Mouse (Mus musculus): ENCODE results near the gene Ncln. TPM values are rescaled to one million over a fixed set of nuclear protein-coding genes. Genes with fewer than 3 reads are reported as not detected.
"Not testable (repeated sequence)": the region's sequence is repeated elsewhere in the genome, so short reads cannot be mapped to it uniquely, and the experiment has no call there.

The Ncln gene
- total RNA-seq, 1 experiment from 2014 or later = 39.1 TPM

DNA sequence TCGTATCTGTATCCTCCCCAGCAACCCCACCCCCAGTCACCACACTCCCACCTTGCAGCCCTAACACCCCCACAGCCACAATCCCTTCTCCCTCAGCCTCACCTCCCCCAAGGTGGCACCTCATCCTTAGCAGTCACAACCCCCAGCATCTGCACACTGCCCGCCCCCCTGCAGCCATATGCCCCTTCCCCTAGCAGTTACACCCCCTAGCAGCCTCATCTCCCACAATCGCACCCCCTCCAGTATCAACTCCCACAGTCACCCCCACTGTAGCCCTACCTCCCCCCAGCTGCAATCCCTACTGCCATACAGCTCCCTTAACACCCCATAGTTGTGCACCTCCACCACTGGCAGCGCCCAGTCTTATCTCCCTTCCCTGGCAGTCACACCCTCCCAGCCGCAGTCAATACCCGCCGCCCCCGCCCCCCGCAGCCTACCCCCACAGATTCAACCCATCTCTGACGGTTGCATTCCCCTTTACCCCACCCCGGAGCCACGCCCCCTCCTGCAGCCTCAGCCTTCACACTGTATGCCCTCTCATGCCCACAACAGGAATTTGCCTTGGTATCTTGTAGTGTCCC, 39.1 kb downstream of the Ncln start:
- ATAC-seq (replicated peaks in 1 of 2; ENCODE audit: insufficient read depth in 1 of 2, low FRiP score in 2 of 2, low TSS enrichment in 1 of 2, low read depth in 1 of 2, poor library complexity in 2 of 2, severe bottlenecking in 2 of 2) = no peak

- no peak for ATAC-seq (replicated peaks in 1 of 2; ENCODE audit: insufficient read depth in 1 of 2, low FRiP score in 2 of 2, low TSS enrichment in 1 of 2, low read depth in 1 of 2, poor library complexity in 2 of 2, severe bottlenecking in 2 of 2)
Observed at GRCm38 (mm10) chr10:81455181-81455895, 40.9 kb downstream of the Ncln start, which contains the start of gene Nfic. Gene Nfic, minus strand, starts transcription at chr10:81455635.

DNA sequence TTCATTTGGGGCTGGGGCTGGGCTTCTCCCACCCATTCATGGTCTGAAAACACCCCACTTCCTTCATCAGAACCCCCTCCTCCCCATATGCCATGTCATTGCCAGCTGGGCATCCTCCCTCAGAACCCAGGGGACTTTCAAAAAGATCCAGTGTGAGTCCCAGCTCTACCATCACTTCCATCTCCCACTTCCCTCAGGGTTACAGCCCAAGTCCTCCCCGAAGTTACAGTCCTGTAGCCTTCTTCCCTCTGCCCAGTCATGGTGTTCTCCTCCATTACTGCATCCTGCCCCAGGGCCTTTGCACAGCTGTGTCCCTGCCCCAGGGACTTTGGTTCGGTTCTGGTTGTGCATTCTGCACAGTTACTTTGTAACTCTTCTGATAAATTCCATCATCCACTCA, 42.1 kb downstream of the Ncln start:
- no peak for ATAC-seq (replicated peaks in 1 of 2; ENCODE audit: insufficient read depth in 1 of 2, low FRiP score in 2 of 2, low TSS enrichment in 1 of 2, low read depth in 1 of 2, poor library complexity in 2 of 2, severe bottlenecking in 2 of 2)

- no peak for ATAC-seq (replicated peaks in 1 of 2; ENCODE audit: insufficient read depth in 1 of 2, low FRiP score in 2 of 2, low TSS enrichment in 1 of 2, low read depth in 1 of 2, poor library complexity in 2 of 2, severe bottlenecking in 2 of 2)
Observed at GRCm38 (mm10) chr10:81452947-81453288, 43.3 kb downstream of the Ncln start.

DNA sequence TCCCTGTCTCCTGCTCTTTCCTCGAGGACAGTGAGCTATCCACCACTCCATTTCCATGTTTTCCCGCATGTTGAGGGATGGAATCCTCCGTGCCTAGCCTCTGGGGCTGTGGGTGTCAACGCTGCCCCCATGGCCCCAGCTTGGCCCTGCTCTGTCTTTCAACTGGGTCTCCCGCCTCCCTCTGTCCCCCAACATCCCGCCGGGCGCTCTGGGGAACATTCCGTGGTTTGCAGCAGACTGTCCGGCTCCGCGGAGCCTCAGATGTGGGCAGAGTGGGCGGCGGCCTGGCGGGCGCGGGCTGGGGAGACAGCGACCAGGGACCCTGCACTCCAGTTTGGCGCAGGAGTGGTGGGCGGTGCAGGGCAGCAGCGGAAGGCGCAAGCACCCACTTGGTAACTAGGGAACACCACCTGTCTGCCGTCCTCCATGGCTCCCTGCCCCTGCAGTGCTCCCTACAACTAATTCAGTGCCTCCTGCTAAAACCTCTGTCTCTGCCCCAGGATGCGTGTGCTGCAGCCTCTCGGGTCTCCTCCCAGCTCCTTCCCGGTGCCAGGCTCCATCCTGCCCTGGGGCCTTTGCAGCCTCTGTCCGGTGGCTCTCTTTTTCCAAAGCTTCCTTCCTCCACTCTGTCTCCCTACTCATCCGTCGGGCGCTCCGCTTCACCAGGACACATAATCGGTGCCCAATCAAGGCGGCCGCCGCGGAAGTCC, 43.8 kb downstream of the Ncln start:
- no peak for ATAC-seq (replicated peaks in 1 of 2; ENCODE audit: insufficient read depth in 1 of 2, low FRiP score in 2 of 2, low TSS enrichment in 1 of 2, low read depth in 1 of 2, poor library complexity in 2 of 2, severe bottlenecking in 2 of 2)

DNA sequence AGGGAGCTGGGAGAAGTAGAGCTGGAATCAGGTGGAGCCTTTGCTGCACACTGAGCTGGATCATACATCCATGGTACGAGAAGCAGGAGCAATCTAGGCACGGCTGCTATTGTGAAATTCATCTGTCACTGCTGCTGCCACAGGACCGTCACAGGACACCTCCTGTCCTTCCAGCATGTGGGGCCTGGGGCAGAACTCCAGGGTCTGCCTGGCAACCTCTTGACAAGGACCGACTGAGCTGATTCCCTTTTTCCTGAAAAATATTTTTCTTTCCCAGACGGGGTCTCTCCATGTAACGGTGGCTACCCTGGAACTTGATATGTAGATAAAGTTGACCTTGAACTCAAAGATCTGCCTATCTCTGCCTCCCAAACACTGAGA, 44.8 kb downstream of the Ncln start:
- no peak for ATAC-seq (replicated peaks in 1 of 2; ENCODE audit: insufficient read depth in 1 of 2, low FRiP score in 2 of 2, low TSS enrichment in 1 of 2, low read depth in 1 of 2, poor library complexity in 2 of 2, severe bottlenecking in 2 of 2)

DNA sequence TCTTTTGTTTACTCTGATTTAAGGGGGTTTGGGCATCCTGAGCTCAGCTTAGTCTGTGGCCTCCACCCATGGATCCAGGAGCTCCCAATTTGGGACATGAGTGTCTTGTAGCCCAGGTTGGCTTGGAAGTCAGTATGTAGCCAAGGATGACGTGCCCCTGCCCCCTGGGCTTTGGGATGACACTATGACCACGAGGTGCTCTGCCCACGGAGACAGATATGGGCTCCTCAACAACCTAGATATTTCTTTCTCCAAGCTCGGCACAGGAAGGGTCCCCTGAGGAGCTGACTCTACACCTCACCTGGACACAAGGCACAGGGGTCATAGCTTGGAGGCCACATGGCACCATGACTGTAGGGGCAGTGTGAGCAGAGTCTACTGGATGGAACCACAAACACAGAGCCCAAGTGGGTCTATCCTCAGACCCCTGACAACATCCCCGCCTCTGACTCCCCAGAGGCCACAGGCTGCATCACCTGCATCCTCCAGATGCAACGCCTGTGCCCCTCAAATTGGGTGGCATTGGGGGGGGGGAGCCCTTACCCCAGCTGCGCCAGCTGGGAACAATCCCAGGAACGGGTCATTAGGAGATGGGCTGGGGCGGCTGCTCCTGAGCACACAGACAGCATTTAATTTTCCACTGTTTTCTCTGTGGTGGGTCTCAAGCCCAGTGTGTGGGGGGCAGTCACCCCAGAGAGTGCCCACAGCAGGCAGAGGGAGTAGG, 45.4 kb downstream of the Ncln start:
- ATAC-seq (replicated peaks in 1 of 2; ENCODE audit: insufficient read depth in 1 of 2, low FRiP score in 2 of 2, low TSS enrichment in 1 of 2, low read depth in 1 of 2, poor library complexity in 2 of 2, severe bottlenecking in 2 of 2) = no peak

GRCm38 (mm10) chr10:81450140-81450539, 46.1 kb downstream of the Ncln start:
- peak; percentile 84 to 88 for ATAC-seq (replicated peaks in 1 of 2; ENCODE audit: insufficient read depth in 1 of 2, low FRiP score in 2 of 2, low TSS enrichment in 1 of 2, low read depth in 1 of 2, poor library complexity in 2 of 2, severe bottlenecking in 2 of 2)

- ATAC-seq (replicated peaks in 1 of 2; ENCODE audit: insufficient read depth in 1 of 2, low FRiP score in 2 of 2, low TSS enrichment in 1 of 2, low read depth in 1 of 2, poor library complexity in 2 of 2, severe bottlenecking in 2 of 2) = not testable (repeated sequence)
Observed at GRCm38 (mm10) chr10:81445516-81445915, 50.7 kb downstream of the Ncln start.

DNA sequence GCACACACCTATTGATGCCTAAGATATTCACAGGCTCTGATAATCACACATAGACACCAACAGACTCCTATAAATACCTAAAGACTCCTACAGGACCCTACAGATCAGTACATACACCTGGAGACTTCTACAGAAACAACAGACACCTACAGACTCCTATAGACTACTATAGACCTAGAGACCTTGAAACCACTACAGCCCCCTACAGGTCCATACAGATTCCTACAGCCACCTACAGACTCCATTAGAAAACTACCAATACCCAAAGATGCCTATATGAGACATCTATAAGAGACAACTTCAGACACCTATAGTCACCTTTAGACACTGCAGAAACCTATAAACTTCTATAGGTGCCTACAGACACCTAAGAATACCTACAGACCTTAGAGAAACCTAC, 55.2 kb downstream of the Ncln start:
- ATAC-seq (replicated peaks in 1 of 2; ENCODE audit: insufficient read depth in 1 of 2, low FRiP score in 2 of 2, low TSS enrichment in 1 of 2, low read depth in 1 of 2, poor library complexity in 2 of 2, severe bottlenecking in 2 of 2) = peak; percentile 65 to 81; a peak in 3 of 4 replicates

Other genes with a start within 250 kb of the Ncln start
- 27.9 and 30.8 TPM in 2 replicates for gene Matk, start 243.5 kb downstream of the Ncln start, total RNA-seq (2017)
- 125 and 132 TPM in 2 replicates for gene Mrpl54, start 229.5 kb downstream of the Ncln start, total RNA-seq (2017)
- 10.5 and 21.6 TPM in 2 replicates for gene Apba3, start 229.4 kb downstream of the Ncln start, total RNA-seq (2017)
- gene Tjp3, start 204.8 kb downstream of the Ncln start, total RNA-seq (2017) = 4.6 and 10.4 TPM in 2 replicates
- 48.8 and 67.1 TPM in 2 replicates for gene Pip5k1c, start 203.4 kb downstream of the Ncln start, total RNA-seq (2017)
- 25.7 and 33.1 TPM in 2 replicates for gene Cactin, start 175.3 kb downstream of the Ncln start, total RNA-seq (2017)
- 3.0 and 4.6 TPM in 2 replicates for gene Tbxa2r, start 167.7 kb downstream of the Ncln start, total RNA-seq (2017)
- gene Gipc3, start 153.1 kb downstream of the Ncln start, total RNA-seq (2017) = 0.10 and 0.56 TPM in 2 replicates
- gene Hmg20b, start 145.9 kb downstream of the Ncln start, total RNA-seq (2017) = 25.6 and 37.4 TPM in 2 replicates
- 10.4 and 16.9 TPM in 2 replicates for gene Mfsd12, start 138.9 kb downstream of the Ncln start, total RNA-seq (2017)
- 1.1 and 3.3 TPM in 2 replicates for gene 4930404N11Rik, start 130.6 kb downstream of the Ncln start, total RNA-seq (2017)
- gene Fzr1, start 117.9 kb downstream of the Ncln start, total RNA-seq (2017) = 11.6 and 17.2 TPM in 2 replicates
- 13.2 and 15.3 TPM in 2 replicates for gene Dohh, start 112.0 kb downstream of the Ncln start, total RNA-seq (2017)
- 6.9 TPM in 1 of 2 replicates, not detected in the other for gene Gm48551, start 111.9 kb downstream of the Ncln start, total RNA-seq (2017)
- not detected in 2 replicates for gene Gm48552, start 107.4 kb downstream of the Ncln start, total RNA-seq (2017)
- gene Smim24, start 103.3 kb downstream of the Ncln start, total RNA-seq (2017) = 17.4 and 20.4 TPM in 2 replicates
- 10.8 and 12.1 TPM in 2 replicates for gene Nfic, start 40.8 kb downstream of the Ncln start, total RNA-seq (2017)
- gene Celf5, start 13.7 kb downstream of the Ncln start, total RNA-seq (2017) = 0.60 TPM in 1 of 2 replicates, not detected in the other
- gene S1pr4, start 3.7 kb upstream of the Ncln start, total RNA-seq (2017) = 14.0 and 21.4 TPM in 2 replicates
- 25.3 and 40.2 TPM in 2 replicates for gene Gna15, start 27.8 kb upstream of the Ncln start, total RNA-seq (2017)
- gene Gna11, start 48.8 kb upstream of the Ncln start, total RNA-seq (2017) = 5.6 and 5.8 TPM in 2 replicates
- 204 and 238 TPM in 2 replicates for gene Aes, start 63.1 kb upstream of the Ncln start, total RNA-seq (2017)
- gene Tle2, start 78.2 kb upstream of the Ncln start, total RNA-seq (2017) = 11.2 and 11.8 TPM in 2 replicates
- gene Tle6, start 104.7 kb upstream of the Ncln start, total RNA-seq (2017) = 22.9 and 47.4 TPM in 2 replicates
- gene BC025920, start 109.9 kb upstream of the Ncln start, total RNA-seq (2017) = 2.9 and 3.5 TPM in 2 replicates
- 2.8 and 3.1 TPM in 2 replicates for gene Sirt6, start 131.4 kb upstream of the Ncln start, total RNA-seq (2017)
- gene Ankrd24, start 132.1 kb upstream of the Ncln start, total RNA-seq (2017) = 3.5 and 8.1 TPM in 2 replicates
- gene Gm10778, start 152.7 kb upstream of the Ncln start, total RNA-seq (2017) = 5.6 and 9.9 TPM in 2 replicates
- 15.7 and 22.4 TPM in 2 replicates for gene Zfp433, start 208.4 kb upstream of the Ncln start, total RNA-seq (2017)

All from hematopoietic stem cell, adult 5-6 weeks (primary cell).